Mouse (Mus musculus) lung, adult 2 months (tissue): ENCODE results near the gene Mbl1. TPM values are rescaled to one million over a fixed set of nuclear protein-coding genes. Genes with fewer than 3 reads are reported as not detected.

Experiments
- DNase-seq: peaks from one replicate; pipeline ENCODE4 v3.0.0; 2022
- H3K4me1 ChIP-seq: fragments of 200-500 bp; 2 replicates; pipeline ENCODE4 v1.6.1; 2011; ENCODE audit warnings: low read length; ENCODE audit not compliant: control insufficient read depth, insufficient read depth
- H3K4me3 ChIP-seq: fragments of 200-500 bp; replicated peaks from 2 replicates; pipeline ENCODE3; 2011; ENCODE audit warnings: low read depth, mild to moderate bottlenecking, control low read depth, low read length; ENCODE audit errors: extremely low read depth
- CTCF ChIP-seq: fragments of 200-500 bp; IDR thresholded peaks from 2 replicates; pipeline ENCODE4 v1.5.1; 2011; ENCODE audit warnings: mild to moderate bottlenecking, low read length, control low read depth; ENCODE audit not compliant: insufficient read depth
- POLR2A ChIP-seq: fragments of 200-500 bp; IDR thresholded peaks from 2 replicates; pipeline ENCODE4 v1.6.1; 2011; ENCODE audit warnings: low read depth, mild to moderate bottlenecking, control low read depth, low read length, borderline replicate concordance; ENCODE audit errors: extremely low read depth
- WGBS: fragments of 180-500 bp; shearing (Covaris S2); methylation state at CpG from one replicate; pipeline ENCODE4 v1.1.7; 2018; 5-methylcytosine and 5-hydroxymethylcytosine counted together
- polyA plus RNA-seq: library from polyadenylated mRNA; depleted of rRNA; stranded (reverse); fragments of >200 nt; gene quantifications from 2 replicates; pipeline ENCODE4 v1.2.3, GENCODE M21; 2012

The Mbl1 gene
- polyA plus RNA-seq, 1 experiment = 0.67 TPM

GRCm38 (mm10) chr14:41137006-41137405, 14.3 kb upstream of the Mbl1 start:
- DNase-seq = peak; percentile 25
- TF ChIP-seq POLR2A = no peak
- no peak for TF ChIP-seq CTCF
- Histone ChIP-seq H3K4me1 (no peaks in the 10 kb centered on the region), H3K4me3 (no peak overlapping the region)

- DNase-seq = no peak
- Histone ChIP-seq H3K4me3 (no peak overlapping the region), H3K4me1 (peaks cover under 1% of the 10 kb centered on the region; the same call in 1 of the 2 replicates)
- 72% methylated on average over 1 of the region's 1 CpGs for WGBS
- TF ChIP-seq CTCF (no peak), POLR2A (no peak)
These were observed 10.6 kb upstream of the Mbl1 start for GRCm38 (mm10) chr14:41140686-41141085.

GRCm38 (mm10) chr14:41146035-41146434, 5.2 kb upstream of the Mbl1 start:
- peak; percentile 36 for DNase-seq
- TF ChIP-seq POLR2A (no peak), CTCF (no peak)
- H3K4me1 ChIP-seq = peaks cover 2% of the 10 kb centered on the region; the same call in 1 of the 2 replicates
- WGBS = 41% methylated on average over 6 of the region's 6 CpGs
- H3K4me3 ChIP-seq = no peak overlapping the region

DNA sequence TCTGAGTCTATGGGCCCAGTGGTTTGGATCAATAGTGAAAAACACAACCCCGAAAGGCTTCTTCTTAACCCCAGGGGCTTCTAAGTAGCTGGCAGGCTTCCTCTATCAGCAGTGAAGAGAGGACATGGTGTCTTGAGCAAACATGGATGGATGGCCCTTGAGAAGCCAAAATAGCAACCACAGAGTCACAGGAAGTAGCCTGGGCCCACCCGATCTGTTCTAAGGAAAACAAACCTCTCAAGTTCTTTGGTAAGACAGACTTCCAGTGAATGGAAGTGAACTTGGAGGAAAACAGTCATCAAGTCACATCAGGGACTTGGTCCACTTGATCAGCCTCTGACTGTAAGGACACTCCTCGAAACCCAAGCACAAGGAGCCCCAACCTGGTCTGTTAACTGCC, 4.3 kb upstream of the Mbl1 start:
- peak; percentile 27 for DNase-seq
- no peak for TF ChIP-seq CTCF
- no peak for TF ChIP-seq POLR2A
- peaks cover 2% of the 10 kb centered on the region; the same call in 1 of the 2 replicates for H3K4me1 ChIP-seq
- 58% methylated on average over 3 of the region's 3 CpGs for WGBS
- H3K4me3 ChIP-seq = no peak overlapping the region

GRCm38 (mm10) chr14:41147356-41147755, 3.9 kb upstream of the Mbl1 start:
- peaks cover 2% of the 10 kb centered on the region; the same call in 1 of the 2 replicates for H3K4me1 ChIP-seq
- H3K4me3 ChIP-seq = no peak overlapping the region
- TF ChIP-seq CTCF (no peak), POLR2A (no peak)
- WGBS = 51% methylated on average over 2 of the region's 2 CpGs
- peak; percentile 58 for DNase-seq

DNA sequence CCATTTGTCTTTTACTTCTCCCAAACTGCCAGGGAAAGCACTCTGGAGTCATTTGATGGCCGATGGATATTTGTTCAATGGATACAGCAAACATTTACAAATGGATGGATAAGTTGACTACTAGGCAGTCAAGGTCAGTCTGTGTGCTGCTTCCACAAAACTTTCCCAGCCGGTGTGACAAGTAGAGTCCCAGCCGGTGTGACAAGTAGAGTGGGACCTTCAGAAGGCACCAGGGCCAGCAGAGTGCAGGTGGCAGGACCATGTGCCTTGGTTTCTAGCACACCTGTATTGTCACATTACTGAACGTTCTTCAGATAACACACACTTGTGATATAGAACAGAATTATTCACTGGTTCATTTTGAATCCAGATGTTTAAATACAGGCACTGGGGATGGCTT, 8.8 kb downstream of the Mbl1 start:
- WGBS = 59% methylated on average over 4 of the region's 4 CpGs
- Histone ChIP-seq H3K4me1 (peaks cover 5% of the 10 kb centered on the region), H3K4me3 (no peak overlapping the region)
- no peak for DNase-seq
- no peak for TF ChIP-seq POLR2A
- TF ChIP-seq CTCF = no peak

DNA sequence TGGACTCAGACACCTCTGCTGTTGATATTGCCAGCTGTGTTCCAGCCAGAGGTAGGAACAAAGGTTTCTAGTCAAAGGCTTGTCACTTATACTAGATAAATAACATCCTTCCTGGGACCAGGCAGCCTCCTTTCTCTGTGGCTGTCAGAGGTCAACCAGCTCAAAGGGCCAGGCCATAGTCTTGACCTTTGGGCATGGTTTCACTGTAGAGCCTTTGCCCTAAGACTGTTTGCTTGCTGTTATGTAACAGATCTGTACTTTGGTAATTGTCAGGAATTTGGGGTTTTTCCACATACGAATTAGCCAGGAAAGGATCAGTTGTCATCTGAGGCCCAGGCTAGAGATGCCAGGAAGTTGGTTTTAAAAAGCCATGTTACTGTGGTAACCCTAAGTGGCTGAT, 9.5 kb downstream of the Mbl1 start:
- WGBS = 26% methylated on average over 1 of the region's 1 CpGs
- no peak for DNase-seq
- Histone ChIP-seq H3K4me1 (peaks cover 5% of the 10 kb centered on the region), H3K4me3 (no peak overlapping the region)
- no peak for TF ChIP-seq CTCF
- no peak for TF ChIP-seq POLR2A

DNA sequence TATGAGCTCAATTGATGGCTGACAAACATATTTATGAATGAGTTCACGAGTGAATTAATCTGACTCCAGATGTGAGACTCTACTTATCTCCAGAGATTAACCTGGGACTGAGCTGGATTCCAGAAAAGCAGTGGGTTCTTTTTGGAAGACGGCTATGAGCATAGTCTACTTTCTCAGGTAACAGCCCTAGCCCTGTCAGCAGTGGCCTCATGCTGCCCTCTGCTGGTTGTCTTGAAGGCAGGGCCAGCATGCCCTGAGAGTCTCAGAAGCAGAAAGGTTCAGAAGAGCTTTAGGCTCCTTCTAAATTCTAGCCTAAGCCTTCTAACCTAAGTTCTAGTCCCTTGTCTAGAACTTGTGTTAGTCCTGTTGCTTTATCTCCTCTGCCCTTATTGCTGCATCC, 11.4 kb downstream of the Mbl1 start:
- WGBS = 11% methylated on average over 2 of the region's 2 CpGs
- Histone ChIP-seq H3K4me3 (no peak overlapping the region), H3K4me1 (peaks cover 5% of the 10 kb centered on the region)
- DNase-seq = peak; percentile 54
- no peak for TF ChIP-seq POLR2A
- peak; percentile 86 for TF ChIP-seq CTCF

DNA sequence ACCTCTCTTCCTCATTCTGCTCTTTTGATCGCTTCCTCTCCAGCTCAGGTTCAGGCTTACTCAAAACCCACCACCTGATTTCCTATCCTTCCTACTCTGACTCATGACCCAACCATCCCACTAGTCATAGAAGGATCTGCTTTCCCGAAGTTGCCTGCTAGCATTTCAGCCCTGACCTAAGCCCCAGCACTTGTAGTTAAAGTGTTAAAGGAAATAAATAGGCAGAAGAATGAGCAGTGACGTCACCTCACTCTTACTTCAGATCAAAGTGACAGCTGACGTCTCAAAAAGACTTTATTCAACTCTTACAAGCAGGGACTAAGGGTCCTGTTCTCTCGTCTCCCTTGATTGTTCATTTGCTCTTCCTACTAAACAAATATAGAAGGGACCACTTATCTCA, 16.0 kb downstream of the Mbl1 start:
- WGBS = 32% methylated on average over 5 of the region's 5 CpGs
- Histone ChIP-seq H3K4me3 (no peak overlapping the region), H3K4me1 (peaks cover 3% of the 10 kb centered on the region; the same call in 1 of the 2 replicates)
- no peak for DNase-seq
- no peak for TF ChIP-seq CTCF
- no peak for TF ChIP-seq POLR2A

DNA sequence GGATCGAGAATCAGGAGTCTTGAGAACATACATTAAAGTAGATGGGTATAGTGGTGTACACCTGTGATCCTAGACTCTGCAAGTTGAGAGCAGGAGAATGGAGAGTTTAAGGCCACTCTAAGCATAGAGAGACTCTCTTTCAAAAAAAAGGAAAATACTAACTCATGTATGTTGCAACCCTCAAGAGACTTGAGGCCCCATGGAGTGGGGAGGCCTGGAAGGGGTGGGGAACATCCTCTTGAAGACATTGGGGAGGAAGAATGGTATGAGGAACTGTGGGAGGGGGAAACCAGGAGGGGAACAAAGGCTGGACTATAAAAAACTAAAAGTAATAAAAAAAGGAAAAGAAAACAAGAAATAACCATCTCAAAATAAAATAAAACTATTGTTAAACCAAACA, 17.3 kb downstream of the Mbl1 start:
- no peak for TF ChIP-seq CTCF
- no peak for TF ChIP-seq POLR2A
- Histone ChIP-seq H3K4me3 (no peak overlapping the region), H3K4me1 (peaks cover 3% of the 10 kb centered on the region; the same call in 1 of the 2 replicates)
- WGBS = 69% methylated on average over 1 of the region's 1 CpGs
- no peak for DNase-seq
